Mouse (Mus musculus) hindbrain, embryonic 11.5 days (tissue): ENCODE data around the gene Gm4981. TPM values are rescaled to one million over a fixed set of nuclear protein-coding genes. Genes with fewer than 3 reads are reported as not detected.
"Not testable (repeated sequence)": the region's sequence is repeated elsewhere in the genome, so short reads cannot be mapped to it uniquely, and the experiment has no call there.

ENCODE experiments used
- ATAC-seq: fragments of 200-750 bp; cut with Nextera tagmentation; 2 replicates; pipeline ENCODE4 v1.8.0; 2017; ENCODE audit warnings: mild to moderate bottlenecking, moderate TSS enrichment, moderate library complexity; ENCODE audit not compliant: low FRiP score
- DNase-seq: peaks from one replicate; pipeline ENCODE4 v3.0.0-alpha.2; 2015; ENCODE audit warnings: low spot score
- H3K27ac ChIP-seq: fragments of 300-500 bp; sonication (generic); 2 replicates; pipeline ENCODE4 v1.5.1; 2014; ENCODE audit warnings: mild to moderate bottlenecking, low read depth, low read length
- H3K27me3 ChIP-seq: fragments of 300-500 bp; sonication (generic); 2 replicates; pipeline ENCODE4 v1.6.1; 2014; ENCODE audit warnings: mild to moderate bottlenecking, low read length, moderate library complexity, mixed read lengths; ENCODE audit not compliant: control insufficient read depth, insufficient read depth
- H3K36me3 ChIP-seq: fragments of 300-500 bp; sonication (generic); 2 replicates; pipeline ENCODE4 v1.6.1; 2014; ENCODE audit warnings: mild to moderate bottlenecking, low read length, moderate library complexity, mixed read lengths; ENCODE audit not compliant: control insufficient read depth, insufficient read depth
- H3K4me1 ChIP-seq: fragments of 300-500 bp; sonication (generic); replicated peaks from 2 replicates; pipeline ENCODE4 v1.6.1; 2014; ENCODE audit warnings: low read length, mixed read lengths; ENCODE audit not compliant: control insufficient read depth, insufficient read depth
- H3K4me2 ChIP-seq: fragments of 300-500 bp; sonication (generic); replicated peaks from 2 replicates; pipeline ENCODE4 v1.6.1; 2014; ENCODE audit warnings: mild to moderate bottlenecking, low read depth, low read length
- H3K4me3 ChIP-seq: fragments of 300-500 bp; sonication (generic); 2 replicates; pipeline ENCODE4 v1.5.1; 2014; ENCODE audit warnings: low read depth, low read length
- H3K9ac ChIP-seq: fragments of 300-500 bp; sonication (generic); 2 replicates; pipeline ENCODE4 v1.6.1; 2014; ENCODE audit warnings: low read depth, low read length
- H3K9me3 ChIP-seq: fragments of 300-500 bp; sonication (generic); 2 replicates; pipeline ENCODE4 v1.6.1; 2016; ENCODE audit warnings: low read length; ENCODE audit not compliant: control insufficient read depth
- WGBS: fragments of 180-500 bp; shearing (Covaris S2); extraction: QIAGEN DNeasy Blood & Tissue Kit; methylation state at CpG from one replicate; pipeline ENCODE4 v1.1.7; 2014; 5-methylcytosine and 5-hydroxymethylcytosine counted together
- polyA plus RNA-seq: library from polyadenylated mRNA; unstranded; fragments of >200 nt; fragmentation: Nextera tagmentation; extraction: Ambion mirVana; gene quantifications from 2 replicates; pipeline ENCODE4 v1.2.1, GENCODE M21; 2014

Gm4981 gene
- polyA plus RNA-seq, 1 experiment from 2014 or later, result not detected

DNA sequence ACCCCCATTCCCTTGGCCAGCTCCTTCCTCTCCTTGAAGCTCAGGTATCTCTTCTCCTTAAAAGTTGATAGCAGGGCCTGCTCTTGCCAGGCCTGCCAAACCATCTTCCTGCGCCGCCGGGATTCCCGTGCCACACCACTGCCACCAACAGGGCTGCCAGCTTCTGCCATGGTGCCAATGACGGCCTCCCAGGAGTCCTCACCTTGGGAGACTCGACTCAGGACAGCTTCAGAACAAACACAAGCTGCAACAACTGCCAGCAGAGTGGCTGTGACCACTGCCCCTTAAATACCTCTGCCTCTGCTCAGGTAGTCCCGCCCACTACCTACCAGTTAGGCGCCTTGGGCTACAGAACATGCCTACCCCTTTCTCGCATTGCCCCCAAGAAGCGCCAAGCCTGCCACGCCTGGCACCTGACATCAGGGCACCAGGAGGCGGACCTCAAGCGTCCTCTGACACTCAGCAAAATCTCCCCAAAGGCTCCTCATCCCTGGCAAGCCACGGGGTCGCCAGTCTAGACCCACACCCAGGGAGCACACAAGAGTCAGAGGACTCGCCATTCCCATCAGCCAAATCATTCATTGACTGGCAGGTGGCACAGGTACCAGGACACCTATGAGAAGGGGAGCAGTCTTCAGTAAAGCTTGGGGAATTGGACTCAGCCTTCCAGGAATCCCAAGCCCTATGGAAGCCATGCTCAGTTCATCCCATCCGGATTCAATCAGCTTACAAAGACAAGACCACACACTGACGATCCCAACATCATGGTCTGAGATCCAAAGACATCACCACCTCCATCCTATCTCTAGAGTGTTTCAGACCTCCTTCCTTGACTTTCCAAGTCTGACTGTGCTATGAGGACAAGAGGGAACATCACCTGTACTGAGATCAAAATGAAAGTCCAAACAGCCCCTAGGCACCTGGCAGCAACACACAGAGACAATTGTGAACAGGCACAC, 11.4 kb downstream of the Gm4981 start, which contains the start of gene AW822073:
Gene AW822073, minus strand, starts transcription at position 104 of the 959 bp plus-strand sequence.
- H3K27ac ChIP-seq, ATAC-seq, H3K4me1 ChIP-seq, H3K4me2 ChIP-seq, H3K9me3 ChIP-seq, H3K4me3 ChIP-seq, H3K9ac ChIP-seq, H3K27me3 ChIP-seq, H3K36me3 ChIP-seq, DNase-seq: not testable (repeated sequence)
- WGBS, result 84% methylated on average over 16 of the region's 18 CpGs

GRCm38 (mm10) chr10:58223972-58224805, 12.3 kb downstream of the Gm4981 start:
- H3K36me3 ChIP-seq, H3K27ac ChIP-seq, H3K4me1 ChIP-seq, H3K4me2 ChIP-seq, H3K4me3 ChIP-seq, H3K9ac ChIP-seq, H3K9me3 ChIP-seq, ATAC-seq, H3K27me3 ChIP-seq: not testable (repeated sequence)
- WGBS, result 85% methylated on average over 30 of the region's 31 CpGs
- DNase-seq, result peak; percentile 9

DNA sequence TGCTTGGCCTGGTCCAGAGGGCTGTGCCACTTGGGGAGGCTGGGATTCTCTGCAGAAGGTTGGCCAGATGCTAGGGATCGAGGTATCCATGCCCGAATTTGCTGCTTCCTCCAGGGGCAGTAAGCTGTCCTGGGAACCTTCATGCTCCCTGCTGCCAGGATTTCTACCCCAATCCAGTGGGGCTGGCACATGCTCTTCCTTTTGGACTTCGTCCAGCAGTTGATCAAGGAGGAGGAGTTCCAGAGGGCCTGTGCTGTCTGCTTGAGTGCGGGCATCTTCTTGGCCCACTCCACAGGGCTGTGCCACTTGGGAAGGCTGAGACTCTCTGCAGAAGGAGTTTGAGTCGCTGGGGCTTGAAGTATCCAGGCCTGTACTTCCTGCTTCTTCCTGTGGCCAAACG, 13.3 kb downstream of the Gm4981 start:
- 84% methylated on average over 3 of the region's 6 CpGs for WGBS
- H3K9ac ChIP-seq, H3K27me3 ChIP-seq, H3K36me3 ChIP-seq, ATAC-seq, H3K4me1 ChIP-seq, H3K4me2 ChIP-seq, H3K4me3 ChIP-seq, DNase-seq, H3K27ac ChIP-seq, H3K9me3 ChIP-seq: not testable (repeated sequence)

DNA sequence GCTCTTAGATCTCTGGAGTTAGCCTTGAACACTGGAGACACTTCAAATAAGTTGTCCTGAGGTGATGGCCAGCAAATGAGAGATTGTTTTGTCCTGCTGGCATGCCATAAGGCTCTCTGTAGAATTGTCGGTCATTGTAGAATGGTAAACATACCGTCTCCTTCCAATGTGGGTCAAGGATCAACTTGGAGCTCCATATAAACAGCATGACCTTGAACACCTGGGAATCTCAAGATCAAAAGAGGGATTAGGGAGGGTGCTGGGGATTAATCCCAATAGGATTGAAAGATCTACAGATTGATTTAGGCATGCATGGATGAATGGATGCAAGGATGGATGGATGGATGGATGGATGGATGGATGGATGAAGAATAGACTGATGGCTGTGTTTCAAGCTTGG, 14.9 kb downstream of the Gm4981 start:
- ATAC-seq, H3K27me3 ChIP-seq, H3K4me3 ChIP-seq, H3K36me3 ChIP-seq, H3K4me1 ChIP-seq, DNase-seq, H3K9ac ChIP-seq, H3K4me2 ChIP-seq, H3K9me3 ChIP-seq, H3K27ac ChIP-seq: not testable (repeated sequence)
- 94% methylated on average over 2 of the region's 2 CpGs for WGBS

DNA sequence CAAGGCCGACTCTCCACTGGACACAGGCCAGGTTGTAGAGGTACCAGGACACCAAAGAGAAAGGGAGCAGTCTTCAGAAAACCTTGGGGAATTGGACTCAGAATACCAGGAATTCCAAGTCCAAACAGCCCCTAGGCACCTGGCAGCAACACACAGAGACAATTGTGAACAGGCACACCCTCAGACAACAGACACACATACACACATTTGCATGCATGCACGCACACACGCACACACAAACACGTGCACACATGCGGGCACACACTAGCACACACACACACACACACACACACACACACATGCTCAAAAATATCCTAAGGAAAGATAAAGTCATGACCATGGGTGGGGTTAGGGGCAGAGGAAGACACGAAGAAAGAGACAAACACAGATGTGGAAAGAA, 15.8 kb downstream of the Gm4981 start:
- whole genome bisulfite sequencing, result 86% methylated on average over 6 of the region's 6 CpGs
- DNase-seq, result no peak

GRCm38 (mm10) chr10:58217366-58217765, 19.1 kb downstream of the Gm4981 start:
- no peaks in the 10 kb centered on the region for H3K27me3 ChIP-seq
- H3K36me3 ChIP-seq, result no peaks in the 10 kb centered on the region
- H3K4me3 ChIP-seq, result no peak overlapping the region
- H3K27ac ChIP-seq, result no peak overlapping the region
- 89% methylated on average over 3 of the region's 3 CpGs for WGBS
- H3K4me2 ChIP-seq, result no peak overlapping the region
- no peak for ATAC-seq
- H3K9me3 ChIP-seq, result peaks cover 3% of the 10 kb centered on the region; the same call in 1 of the 2 replicates
- H3K4me1 ChIP-seq, result no peaks in the 10 kb centered on the region
- no peak for DNase-seq
- H3K9ac ChIP-seq, result no peak overlapping the region

More for the DNA sequence above, 15.8 kb downstream of the Gm4981 start:
- no peaks in the 10 kb centered on the region for H3K4me1 ChIP-seq
- H3K9ac ChIP-seq, result no peak overlapping the region
- no peak overlapping the region for H3K4me2 ChIP-seq
- H3K27ac ChIP-seq, result no peak overlapping the region
- no peaks in the 10 kb centered on the region for H3K36me3 ChIP-seq
- H3K27me3 ChIP-seq, result no peaks in the 10 kb centered on the region
- peaks cover 7% of the 10 kb centered on the region; the same call in 1 of the 2 replicates for H3K9me3 ChIP-seq
- no peak overlapping the region for H3K4me3 ChIP-seq
- no peak for ATAC-seq

- H3K36me3 ChIP-seq, result no peaks in the 10 kb centered on the region
- H3K4me2 ChIP-seq, result no peak overlapping the region
- DNase-seq (no peak), ATAC-seq (no peak)
- no peaks in the 10 kb centered on the region for H3K9me3 ChIP-seq
- H3K4me3 ChIP-seq, result no peak overlapping the region
- WGBS, result 86% methylated on average over 1 of the region's 1 CpGs
- H3K4me1 ChIP-seq, result no peaks in the 10 kb centered on the region
- H3K27ac ChIP-seq, result no peak overlapping the region
- no peaks in the 10 kb centered on the region for H3K27me3 ChIP-seq
- no peak overlapping the region for H3K9ac ChIP-seq
Observed at GRCm38 (mm10) chr10:58215353-58215752, 21.1 kb downstream of the Gm4981 start.

DNA sequence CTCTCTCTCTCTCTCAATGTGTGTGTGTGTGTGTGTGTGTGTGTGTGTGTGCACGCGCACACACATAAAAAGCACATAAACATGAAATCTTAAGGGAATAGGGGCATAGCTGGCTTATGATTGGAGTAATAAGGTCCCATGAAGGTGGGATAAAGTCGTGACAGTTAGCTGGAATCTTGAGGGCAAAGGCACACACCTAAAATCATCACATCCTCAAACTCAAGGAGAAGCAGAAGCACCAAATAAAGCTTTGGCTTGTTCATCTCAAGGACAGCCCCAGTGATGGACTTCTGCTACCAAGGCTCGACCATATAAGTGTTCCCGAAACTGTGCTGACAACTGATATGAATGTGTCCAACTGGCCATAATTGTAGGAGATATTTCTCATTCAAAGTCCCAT, 21.6 kb downstream of the Gm4981 start:
- WGBS, result 82% methylated on average over 5 of the region's 5 CpGs
- no peak for ATAC-seq
- no peak for DNase-seq

More for the DNA sequence above, 21.6 kb downstream of the Gm4981 start:
- no peaks in the 10 kb centered on the region for H3K27me3 ChIP-seq
- no peak overlapping the region for H3K4me3 ChIP-seq
- no peaks in the 10 kb centered on the region for H3K9me3 ChIP-seq
- H3K4me1 ChIP-seq, result no peaks in the 10 kb centered on the region
- no peaks in the 10 kb centered on the region for H3K36me3 ChIP-seq
- no peak overlapping the region for H3K4me2 ChIP-seq
- no peak overlapping the region for H3K9ac ChIP-seq
- no peak overlapping the region for H3K27ac ChIP-seq
